Mouse (Mus musculus): ENCODE results near the gene Trmt44. TPM values are rescaled to one million over a fixed set of nuclear protein-coding genes. Genes with fewer than 3 reads are reported as not detected.
"Not testable (repeated sequence)": the region's sequence is repeated elsewhere in the genome, so short reads cannot be mapped to it uniquely, and the experiment has no call there.

Trmt44 gene
- polyA plus RNA-seq, 1 experiment from 2014 or later: 9.0 TPM

- H3K4me3 ChIP-seq: no peak overlapping the region
- WGBS: 87% methylated on average over 7 of the region's 7 CpGs
- peaks cover 48% of the 10 kb centered on the region for H3K4me1 ChIP-seq
- H3K9ac ChIP-seq: no peak overlapping the region
- no peaks in the 10 kb centered on the region for H3K9me3 ChIP-seq
- H3K27ac ChIP-seq: no peak overlapping the region
- ATAC-seq (ENCODE audit: low FRiP score, low read depth): no peak
- no peak overlapping the region for H3K4me2 ChIP-seq (replicated peaks)
- H3K27me3 ChIP-seq: no peaks in the 10 kb centered on the region
- peaks cover 22% of the 10 kb centered on the region for H3K36me3 ChIP-seq
Measured at GRCm38 (mm10) chr5:35606800-35607199, 31.9 kb upstream of the Trmt44 start.

- Histone ChIP-seq H3K9me3 (no peaks in the 10 kb centered on the region), H3K9ac (no peak overlapping the region), H3K27ac (no peak overlapping the region), H3K4me1 (peaks cover 35% of the 10 kb centered on the region), H3K4me3 (no peak overlapping the region), H3K27me3 (no peaks in the 10 kb centered on the region), H3K4me2 (replicated peaks) (no peak overlapping the region), H3K36me3 (peaks cover 34% of the 10 kb centered on the region)
- no peak for ATAC-seq (ENCODE audit: low FRiP score, low read depth)
- 78% methylated on average over 7 of the region's 7 CpGs for WGBS
Measured at GRCm38 (mm10) chr5:35605355-35605754, 30.5 kb upstream of the Trmt44 start.

DNA sequence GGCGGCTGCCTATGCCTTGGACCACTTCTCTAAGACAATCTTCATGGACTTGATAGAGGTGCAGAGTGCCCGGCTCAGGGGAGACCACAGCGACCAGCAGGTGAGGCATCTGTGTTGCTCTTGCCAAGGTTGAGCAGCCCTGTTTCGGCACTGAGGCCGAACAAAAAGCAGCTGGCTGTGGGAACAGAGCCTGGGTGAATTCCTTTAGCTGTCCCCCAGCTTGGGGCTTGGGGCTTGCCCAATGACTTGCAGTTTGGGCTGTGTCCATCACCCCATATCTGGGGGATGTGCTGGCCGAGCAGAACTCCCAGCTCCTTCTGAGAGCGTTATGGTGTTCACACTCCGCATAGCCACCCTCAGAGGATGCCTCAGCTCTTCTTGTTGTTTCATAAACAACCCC, 26.7 kb upstream of the Trmt44 start:
- no peak overlapping the region for H3K27ac ChIP-seq
- no peak for ATAC-seq (ENCODE audit: low FRiP score, low read depth)
- peaks cover 6% of the 10 kb centered on the region; the same call in 1 of the 2 replicates for H3K9me3 ChIP-seq
- H3K4me1 ChIP-seq: no peaks in the 10 kb centered on the region
- H3K4me3 ChIP-seq: no peak overlapping the region
- no peak overlapping the region for H3K9ac ChIP-seq
- WGBS: 87% methylated on average over 8 of the region's 8 CpGs
- H3K36me3 ChIP-seq: peaks cover 67% of the 10 kb centered on the region
- H3K4me2 ChIP-seq (replicated peaks): no peak overlapping the region
- H3K27me3 ChIP-seq: no peaks in the 10 kb centered on the region

- Histone ChIP-seq H3K27me3 (no peaks in the 10 kb centered on the region), H3K27ac (no peak overlapping the region), H3K36me3 (peaks cover 63% of the 10 kb centered on the region), H3K4me1 (no peaks in the 10 kb centered on the region), H3K4me2 (replicated peaks) (no peak overlapping the region), H3K9ac (no peak overlapping the region), H3K4me3 (no peak overlapping the region), H3K9me3 (peaks cover 6% of the 10 kb centered on the region; the same call in 1 of the 2 replicates)
- no peak for ATAC-seq (ENCODE audit: low FRiP score, low read depth)
- 83% methylated on average over 11 of the region's 11 CpGs for WGBS
Measured at GRCm38 (mm10) chr5:35600233-35600632, 25.4 kb upstream of the Trmt44 start.

GRCm38 (mm10) chr5:35596169-35597160, 21.6 kb upstream of the Trmt44 start:
- Histone ChIP-seq H3K4me3 (no peak overlapping the region), H3K4me1 (no peaks in the 10 kb centered on the region), H3K27ac (no peak overlapping the region), H3K4me2 (replicated peaks) (no peak overlapping the region), H3K27me3 (no peaks in the 10 kb centered on the region), H3K36me3 (peaks cover 70% of the 10 kb centered on the region), H3K9me3 (peaks cover 9% of the 10 kb centered on the region; the same call in 1 of the 2 replicates), H3K9ac (0 out of 2 replicates have a peak overlapping the region, but pooled peaks have one; percentile 5)
- WGBS: 84% methylated on average over 18 of the region's 18 CpGs
- ATAC-seq (ENCODE audit: low FRiP score, low read depth): no peak

- Histone ChIP-seq H3K9ac (no peak overlapping the region), H3K4me2 (replicated peaks) (no peak overlapping the region), H3K36me3 (peaks cover 73% of the 10 kb centered on the region), H3K9me3 (peaks cover 13% of the 10 kb centered on the region; the same call in 1 of the 2 replicates), H3K27me3 (no peaks in the 10 kb centered on the region), H3K4me1 (no peaks in the 10 kb centered on the region), H3K27ac (no peak overlapping the region), H3K4me3 (no peak overlapping the region)
- 18% methylated on average over 4 of the region's 4 CpGs for WGBS
- ATAC-seq (ENCODE audit: low FRiP score, low read depth): no peak; the same call in 1 of the 2 replicates
Measured at GRCm38 (mm10) chr5:35595706-35596105, 20.8 kb upstream of the Trmt44 start.

GRCm38 (mm10) chr5:35594768-35595167, 19.9 kb upstream of the Trmt44 start:
- WGBS: 90% methylated on average over 4 of the region's 4 CpGs
- Histone ChIP-seq H3K9me3 (peaks cover 16% of the 10 kb centered on the region; the same call in 1 of the 2 replicates), H3K36me3 (peaks cover 73% of the 10 kb centered on the region), H3K27ac (no peak overlapping the region), H3K4me2 (replicated peaks) (no peak overlapping the region), H3K9ac (no peak overlapping the region), H3K27me3 (no peaks in the 10 kb centered on the region), H3K4me3 (no peak overlapping the region), H3K4me1 (no peaks in the 10 kb centered on the region)
- no peak for ATAC-seq (ENCODE audit: low FRiP score, low read depth)

DNA sequence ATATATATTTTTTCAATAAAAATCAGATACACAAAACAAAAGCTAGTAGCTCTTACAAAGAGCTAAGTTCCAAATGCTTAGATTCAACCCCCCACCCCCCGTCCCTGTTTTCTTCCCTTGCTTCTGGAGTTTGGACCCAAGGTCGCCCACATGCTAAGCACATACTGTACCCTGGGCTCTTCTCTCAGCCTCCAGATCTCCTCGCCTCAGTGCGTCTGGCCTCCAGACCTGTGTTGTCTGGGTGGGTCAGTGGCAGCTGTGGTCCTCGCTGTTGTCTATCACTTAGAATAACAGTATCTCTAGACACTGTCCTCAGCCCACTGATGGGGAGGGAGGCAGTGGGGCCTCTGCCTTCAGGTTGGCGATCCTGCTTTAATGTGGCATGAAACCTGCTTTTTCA, 18.4 kb upstream of the Trmt44 start:
- ATAC-seq (ENCODE audit: low FRiP score, low read depth): no peak
- no peak overlapping the region for H3K27ac ChIP-seq
- no peaks in the 10 kb centered on the region for H3K27me3 ChIP-seq
- 80% methylated on average over 6 of the region's 6 CpGs for WGBS
- no peak overlapping the region for H3K4me2 ChIP-seq (replicated peaks)
- peaks cover 75% of the 10 kb centered on the region for H3K36me3 ChIP-seq
- no peak overlapping the region for H3K4me3 ChIP-seq
- H3K4me1 ChIP-seq: no peaks in the 10 kb centered on the region
- no peak overlapping the region for H3K9ac ChIP-seq
- peaks cover 12% of the 10 kb centered on the region; the same call in 1 of the 2 replicates for H3K9me3 ChIP-seq

DNA sequence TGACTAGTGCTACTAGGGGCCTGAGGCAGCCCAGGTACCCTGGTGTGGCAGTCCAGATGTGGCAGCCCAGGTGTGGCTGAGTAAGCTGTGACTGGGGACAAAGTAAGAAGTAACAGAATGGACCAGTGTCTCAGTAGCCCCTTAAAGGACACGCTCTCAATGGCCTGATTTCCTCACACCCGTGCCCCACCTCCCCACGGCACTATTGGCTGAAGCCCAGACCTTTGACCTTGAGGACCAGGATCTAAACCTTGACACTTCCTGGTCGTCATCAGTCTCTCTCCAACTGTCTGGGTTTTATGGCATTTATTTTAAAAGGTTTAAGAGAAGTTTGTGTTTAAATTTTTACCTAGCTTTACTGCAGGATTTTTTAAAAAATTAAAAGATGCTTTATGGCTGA, 18.0 kb upstream of the Trmt44 start:
- Histone ChIP-seq H3K4me3 (no peak overlapping the region), H3K9ac (no peak overlapping the region), H3K36me3 (peaks cover 75% of the 10 kb centered on the region), H3K4me2 (replicated peaks) (no peak overlapping the region), H3K4me1 (no peaks in the 10 kb centered on the region), H3K27me3 (no peaks in the 10 kb centered on the region), H3K27ac (no peak overlapping the region), H3K9me3 (0 out of 2 replicates have a peak, but pooled peaks cover 11% of the 10 kb centered on the region)
- 60% methylated on average over 4 of the region's 4 CpGs for WGBS
- no peak for ATAC-seq (ENCODE audit: low FRiP score, low read depth)

GRCm38 (mm10) chr5:35592081-35592736, 17.3 kb upstream of the Trmt44 start:
- Histone ChIP-seq H3K27me3 (no peaks in the 10 kb centered on the region), H3K27ac (no peak overlapping the region), H3K9me3 (0 out of 2 replicates have a peak, but pooled peaks cover 11% of the 10 kb centered on the region), H3K4me1 (no peaks in the 10 kb centered on the region), H3K36me3 (peaks cover 70% of the 10 kb centered on the region), H3K4me2 (replicated peaks) (no peak overlapping the region), H3K4me3 (no peak overlapping the region), H3K9ac (no peak overlapping the region)
- no peak for ATAC-seq (ENCODE audit: low FRiP score, low read depth)
- 79% methylated on average over 21 of the region's 21 CpGs for WGBS

DNA sequence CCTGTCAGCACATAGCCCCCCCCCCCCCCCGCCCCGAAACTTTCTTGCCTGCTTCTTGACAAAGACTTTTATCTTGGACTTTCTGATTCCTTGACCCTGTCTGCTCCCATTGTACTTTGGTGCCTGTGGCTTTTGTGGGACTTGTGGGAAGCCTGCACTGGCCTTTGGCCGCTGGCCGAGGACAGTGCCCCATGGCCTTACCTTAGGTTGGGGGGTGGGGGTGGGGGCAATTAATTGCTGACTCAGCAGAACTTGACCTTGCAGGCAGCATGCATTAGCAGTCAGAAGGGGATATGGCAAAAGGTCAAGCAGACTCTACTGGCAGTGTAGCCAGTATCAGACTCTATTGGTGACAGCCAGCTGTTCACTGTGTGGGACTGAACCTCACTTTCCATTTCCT, 16.6 kb upstream of the Trmt44 start:
- Histone ChIP-seq H3K4me2 (replicated peaks) (no peak overlapping the region), H3K27ac (no peak overlapping the region), H3K4me3 (no peak overlapping the region), H3K4me1 (no peaks in the 10 kb centered on the region), H3K9me3 (0 out of 2 replicates have a peak, but pooled peaks cover 11% of the 10 kb centered on the region), H3K36me3 (peaks cover 66% of the 10 kb centered on the region), H3K9ac (no peak overlapping the region), H3K27me3 (no peaks in the 10 kb centered on the region)
- ATAC-seq (ENCODE audit: low FRiP score, low read depth): no peak
- 98% methylated on average over 4 of the region's 4 CpGs for WGBS

GRCm38 (mm10) chr5:35584259-35584658, 9.4 kb upstream of the Trmt44 start:
- H3K4me1 ChIP-seq: peaks cover 12% of the 10 kb centered on the region
- peaks cover 16% of the 10 kb centered on the region for H3K36me3 ChIP-seq
- H3K27me3 ChIP-seq; ATAC-seq (ENCODE audit: low FRiP score, low read depth); H3K27ac ChIP-seq; H3K9ac ChIP-seq; H3K4me3 ChIP-seq; H3K9me3 ChIP-seq: not testable (repeated sequence)
- peak overlapping the region; percentile 83 for H3K4me2 ChIP-seq (replicated peaks)
- 87% methylated on average over 2 of the region's 2 CpGs for WGBS
